Mouse (Mus musculus): ENCODE results near the gene Gmcl1.

Gmcl1 gene

GRCm38 (mm10) chr6:86732276-86733173, 658 bp downstream of the Gmcl1 start:
- peak; percentile 50 for DNase-seq

- DNase-seq, result no peak
Measured at GRCm38 (mm10) chr6:86728711-86729110, 4.5 kb downstream of the Gmcl1 start.

- no peak for DNase-seq
Measured at GRCm38 (mm10) chr6:86721977-86722376, 11.2 kb downstream of the Gmcl1 start.

- DNase-seq, result no peak
Measured at GRCm38 (mm10) chr6:86708072-86708774, 25.0 kb downstream of the Gmcl1 start.

- DNase-seq, result no peak
Measured at GRCm38 (mm10) chr6:86702577-86702976, 30.6 kb downstream of the Gmcl1 start.

GRCm38 (mm10) chr6:86697903-86698302, 35.3 kb downstream of the Gmcl1 start:
- DNase-seq, result no peak

GRCm38 (mm10) chr6:86696213-86696612, 37.0 kb downstream of the Gmcl1 start:
- DNase-seq, result no peak

- DNase-seq, result peak; percentile 72
Measured at GRCm38 (mm10) chr6:86694465-86694864, 38.7 kb downstream of the Gmcl1 start.

- DNase-seq, result no peak
Measured at GRCm38 (mm10) chr6:86689671-86690070, 43.5 kb downstream of the Gmcl1 start.

GRCm38 (mm10) chr6:86686971-86687370, 46.2 kb downstream of the Gmcl1 start:
- DNase-seq, result no peak

GRCm38 (mm10) chr6:86684655-86685011, 48.5 kb downstream of the Gmcl1 start:
- no peak for DNase-seq

GRCm38 (mm10) chr6:86683872-86684654, 49.1 kb downstream of the Gmcl1 start, which contains the start of gene Snrnp27:
Gene Snrnp27 (minus strand): TSS chr6:86684522.
- peak; percentile 94 for DNase-seq

- DNase-seq, result no peak
Measured at GRCm38 (mm10) chr6:86681289-86681688, 51.9 kb downstream of the Gmcl1 start.

GRCm38 (mm10) chr6:86678341-86678740, 54.8 kb downstream of the Gmcl1 start:
- peak; percentile 55 for DNase-seq

- peak; percentile 62 for DNase-seq
Measured at GRCm38 (mm10) chr6:86670873-86671272, 62.3 kb downstream of the Gmcl1 start.

GRCm38 (mm10) chr6:86669240-86669727, 63.9 kb downstream of the Gmcl1 start:
- peak; percentile 100 for DNase-seq

GRCm38 (mm10) chr6:86668580-86669239, 64.5 kb downstream of the Gmcl1 start, which contains the start of gene Mxd1:
Gene Mxd1 (minus strand): TSS chr6:86669161.
- peak; percentile 50 for DNase-seq

- DNase-seq, result no peak
Measured at GRCm38 (mm10) chr6:86667061-86667460, 66.1 kb downstream of the Gmcl1 start.

GRCm38 (mm10) chr6:86665560-86666307, 67.4 kb downstream of the Gmcl1 start:
- DNase-seq, result no peak

- no peak for DNase-seq
Measured at GRCm38 (mm10) chr6:86665076-86665475, 68.1 kb downstream of the Gmcl1 start.

GRCm38 (mm10) chr6:86660161-86660877, 72.9 kb downstream of the Gmcl1 start:
- DNase-seq, result no peak

Measured in kidney, postnatal 10 days (tissue).